Mouse (Mus musculus) liver, embryonic 14.5 days (tissue): Measurements from ENCODE around the gene Tmx2.

Experiments
- CTCF ChIP-seq: IDR thresholded peaks from 2 replicates; pipeline ENCODE4 v1.5.1; 2016; ENCODE audit warnings: antibody characterized with exemption, low read depth, control low read depth
- EP300 ChIP-seq: IDR thresholded peaks from 2 replicates; pipeline ENCODE4 v1.6.1; 2016; ENCODE audit warnings: antibody characterized with exemption, low read depth

- TF ChIP-seq CTCF = no peak
- no peak for TF ChIP-seq EP300
Observed at GRCm38 (mm10) chr2:84725770-84726169, 46.8 kb upstream of the Tmx2 start.
